Mouse (Mus musculus) granulocyte monocyte progenitor cell, adult 5-6 weeks (primary cell): ENCODE data around the gene Nos3. TPM values are rescaled to one million over a fixed set of nuclear protein-coding genes. Genes with fewer than 3 reads are reported as not detected.
"Not testable (repeated sequence)": the region's sequence is repeated elsewhere in the genome, so short reads cannot be mapped to it uniquely, and the experiment has no call there.

Experiments used
- ATAC-seq: replicated peaks from 2 replicates; pipeline ENCODE4 v1.8.0; 2016; ENCODE audit warnings: mild to moderate bottlenecking, moderate TSS enrichment, inconsistent platforms; ENCODE audit not compliant: poor library complexity, severe bottlenecking
- total RNA-seq, 2 experiments: library from RNA; stranded (forward) in 1 of 2; stranded (reverse) in 1 of 2; fragments of 200-712, 200-1000 nt in 1 of 2; fragments of >200 nt in 1 of 2; fragmentation: Nextera tagmentation in 1 of 2; gene quantifications; 2 replicates each; pipeline ENCODE4 v1.2.3; 2014 to 2017

Nos3 gene
- total RNA-seq, 2 experiments from 2014 or later = not detected

DNA sequence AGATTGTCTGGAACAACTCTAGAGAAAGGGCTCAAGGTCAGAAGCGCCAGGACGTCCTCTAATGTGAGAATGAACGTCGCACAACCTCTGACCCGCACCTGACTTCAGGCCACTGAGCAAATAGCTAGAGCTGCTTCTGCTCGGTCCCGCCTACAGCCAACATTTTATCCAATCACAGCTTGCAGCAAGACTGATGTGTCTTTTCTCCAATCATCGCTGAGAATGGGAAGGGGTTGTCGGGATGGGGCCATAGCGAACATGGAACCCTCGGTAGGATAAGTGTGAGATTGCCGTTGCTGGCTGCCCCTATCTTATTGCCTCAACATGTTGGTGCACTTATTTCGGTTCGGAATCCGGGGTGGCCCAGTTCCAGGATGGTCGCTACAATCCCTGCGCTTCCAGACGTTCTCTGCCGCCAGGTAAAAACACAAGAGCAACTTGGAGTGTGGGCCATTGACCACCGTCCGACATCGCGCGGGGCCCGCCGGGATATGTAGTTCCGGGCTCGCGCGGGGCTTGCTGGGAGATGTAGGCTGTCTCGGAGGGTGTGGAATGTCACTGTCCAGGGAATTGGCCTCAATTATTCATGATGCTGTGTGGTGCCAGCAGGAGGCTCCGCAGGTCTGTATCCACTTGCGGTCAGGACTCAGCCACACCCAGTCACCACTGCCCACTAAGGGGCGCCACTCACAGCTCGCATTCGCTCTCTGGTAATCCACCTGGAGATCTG is 29.7 kb downstream of the Nos3 start:
- ATAC-seq = peak; percentile 81

DNA sequence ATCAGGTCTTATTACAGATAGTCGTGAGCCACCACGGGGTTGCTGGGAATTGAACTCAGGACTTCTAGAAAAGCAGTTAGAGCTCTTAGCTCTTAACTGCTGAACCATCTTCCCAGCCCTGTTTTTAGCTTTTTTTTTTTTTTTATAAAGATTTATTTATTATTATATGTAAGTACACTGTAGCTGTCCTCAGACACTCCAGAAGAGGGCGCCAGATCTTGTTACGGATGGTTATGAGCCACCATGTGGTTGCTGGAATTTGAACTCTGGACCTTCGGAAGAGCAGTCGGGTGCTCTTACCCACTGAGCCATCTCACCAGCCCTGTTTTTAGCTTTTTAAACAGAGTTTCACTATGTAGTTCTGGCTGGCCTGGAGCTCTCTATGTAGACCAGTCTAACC is 31.6 kb downstream of the Nos3 start:
- ATAC-seq = not testable (repeated sequence)

DNA sequence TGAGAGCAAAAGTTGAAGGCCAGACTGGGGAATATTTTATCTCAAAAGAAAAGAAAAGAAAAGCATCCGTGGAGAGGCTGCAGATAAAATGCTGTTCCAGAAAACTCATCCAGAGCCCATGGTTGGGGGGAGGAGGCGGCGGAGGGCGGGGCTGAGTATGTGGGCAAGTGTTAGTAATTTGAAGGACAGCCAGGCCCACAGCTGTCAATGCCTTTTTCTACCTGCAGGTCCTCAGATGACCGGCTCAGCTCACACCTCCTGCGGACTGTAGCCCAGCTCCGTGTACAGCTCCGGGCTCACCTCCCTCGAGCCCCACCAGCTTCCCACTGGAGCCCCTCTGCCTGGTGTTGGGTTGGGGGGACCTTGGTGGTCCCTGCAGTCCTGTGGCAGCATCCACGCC is 35.1 kb downstream of the Nos3 start:
- ATAC-seq = no peak

DNA sequence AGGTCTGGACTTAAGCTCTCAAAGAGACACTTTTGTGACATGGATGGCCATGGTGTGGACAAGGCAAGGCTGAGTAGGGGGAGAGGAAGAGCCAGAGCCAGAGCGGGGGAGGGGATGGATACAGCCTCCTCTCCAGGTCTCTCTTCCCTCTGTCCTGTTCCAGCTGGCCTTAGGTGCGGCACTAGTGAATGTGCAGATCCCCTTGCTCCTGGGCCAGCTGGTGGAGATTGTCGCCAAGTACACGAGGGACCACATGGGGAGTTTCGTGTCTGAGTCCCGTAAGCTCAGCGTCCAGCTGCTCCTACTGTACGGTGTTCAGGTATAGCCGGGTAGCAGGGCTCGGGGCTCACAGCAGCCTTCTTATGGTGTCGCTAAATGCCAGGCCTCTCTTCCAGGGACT is 35.8 kb downstream of the Nos3 start:
- no peak for ATAC-seq

DNA sequence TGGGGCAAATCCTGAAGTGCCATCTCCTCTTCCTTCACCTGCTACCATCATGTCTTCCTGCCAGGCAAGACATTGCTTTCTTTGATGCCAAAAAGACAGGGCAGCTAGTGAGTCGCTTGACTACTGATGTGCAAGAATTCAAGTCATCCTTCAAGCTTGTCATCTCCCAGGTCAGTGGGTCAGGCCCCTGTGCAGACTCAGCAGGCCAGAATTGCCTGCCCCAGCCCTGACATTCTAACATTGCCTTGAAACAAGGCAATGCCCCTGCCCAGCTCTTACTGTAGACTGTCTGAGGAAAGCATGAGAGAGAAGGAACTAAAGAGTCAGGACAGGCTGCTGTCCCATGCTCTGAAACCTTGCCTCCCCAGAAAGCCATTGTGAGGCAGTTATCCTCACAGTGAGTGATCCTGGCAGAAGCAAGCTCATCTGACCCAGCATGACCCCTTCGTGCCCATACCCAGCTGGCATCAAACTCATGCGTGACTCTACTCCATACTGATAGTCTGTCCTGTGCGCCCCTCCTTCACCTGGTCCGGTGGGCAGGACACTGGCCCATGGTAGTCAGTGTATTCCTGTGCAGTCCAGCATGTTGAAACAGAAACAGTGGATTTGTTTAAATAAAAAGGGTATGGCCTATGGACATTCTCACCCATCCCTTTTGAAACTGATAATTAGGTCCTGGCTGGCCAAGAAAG is 36.4 kb downstream of the Nos3 start:
- no peak for ATAC-seq

DNA sequence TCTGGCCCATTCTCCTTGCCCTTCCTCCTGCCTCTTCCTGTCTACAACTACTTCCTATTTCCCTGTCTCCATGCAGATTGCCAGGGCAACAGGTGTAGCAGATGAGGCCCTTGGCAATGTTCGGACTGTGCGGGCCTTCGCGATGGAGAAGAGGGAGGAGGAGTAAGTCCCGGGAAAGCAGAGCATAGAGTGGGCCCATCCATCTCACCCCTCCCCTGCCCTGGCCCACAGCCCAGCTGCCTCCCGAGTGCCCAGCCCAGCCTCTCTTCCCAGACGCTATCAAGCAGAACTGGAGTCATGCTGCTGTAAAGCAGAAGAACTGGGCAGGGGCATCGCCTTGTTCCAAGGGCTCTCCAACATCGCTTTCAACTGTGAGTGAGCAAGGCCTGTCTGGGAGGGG is 37.4 kb downstream of the Nos3 start:
- ATAC-seq = no peak

DNA sequence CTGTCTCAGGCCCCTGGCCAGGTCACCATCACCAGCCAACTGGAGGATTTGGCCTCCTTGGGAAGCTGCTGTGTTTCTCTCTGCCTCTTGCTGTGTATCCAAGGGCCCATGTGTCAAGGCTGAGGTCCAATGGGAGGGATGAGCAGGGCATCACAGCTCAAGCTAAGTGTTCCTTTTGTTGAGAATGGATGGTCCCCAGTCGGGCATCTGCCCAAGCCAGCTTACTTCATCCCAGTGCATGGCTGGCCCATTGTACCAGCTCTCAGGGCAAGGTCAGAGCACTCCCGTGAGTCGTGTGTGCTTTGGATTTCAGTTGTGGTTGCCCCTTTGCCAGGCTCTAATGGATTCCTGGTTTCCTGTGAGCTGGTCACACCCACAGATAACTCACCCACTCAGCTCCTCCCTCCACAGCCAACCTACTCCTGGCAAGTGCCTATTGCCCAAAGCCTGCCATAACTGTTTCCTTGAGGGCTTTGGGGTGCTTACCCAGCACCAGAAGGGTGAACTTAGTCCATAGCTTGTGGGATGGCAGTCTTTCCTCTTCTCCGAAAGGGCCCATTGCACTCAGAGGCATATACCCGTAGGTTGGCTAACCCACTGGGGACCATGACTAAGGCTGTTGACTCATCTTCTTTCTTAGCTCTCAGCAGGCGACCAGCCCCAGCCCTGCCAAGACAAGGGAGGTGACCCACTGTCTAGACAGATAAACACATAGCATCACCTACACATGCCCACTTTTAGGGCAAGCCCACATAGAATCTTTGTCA is 40.2 kb downstream of the Nos3 start:
- ATAC-seq = no peak

DNA sequence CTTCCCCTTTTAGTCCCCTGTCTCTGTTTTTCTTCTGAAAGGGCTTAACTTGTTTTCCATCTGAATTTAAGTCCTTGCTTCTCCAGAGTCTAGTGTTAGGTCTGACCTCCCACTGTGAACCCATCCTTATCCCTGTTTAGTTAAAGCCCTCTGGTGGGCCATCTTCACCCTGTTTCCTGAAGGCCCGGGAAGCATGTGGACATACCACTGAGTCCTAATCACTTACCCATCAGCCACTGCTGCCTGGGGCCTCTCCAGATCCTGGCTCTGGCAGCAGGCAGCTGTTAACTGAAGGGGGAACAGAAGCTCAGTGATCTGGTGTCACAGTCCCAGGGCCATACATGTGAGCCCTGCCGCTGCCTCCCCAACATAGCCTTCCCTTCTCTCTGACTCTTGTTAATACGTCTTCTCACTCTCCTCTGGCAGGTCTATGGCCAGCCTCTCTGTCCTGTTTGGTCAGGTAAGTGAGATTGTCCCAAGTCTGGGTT is 40.8 kb downstream of the Nos3 start:
- no peak for ATAC-seq

DNA sequence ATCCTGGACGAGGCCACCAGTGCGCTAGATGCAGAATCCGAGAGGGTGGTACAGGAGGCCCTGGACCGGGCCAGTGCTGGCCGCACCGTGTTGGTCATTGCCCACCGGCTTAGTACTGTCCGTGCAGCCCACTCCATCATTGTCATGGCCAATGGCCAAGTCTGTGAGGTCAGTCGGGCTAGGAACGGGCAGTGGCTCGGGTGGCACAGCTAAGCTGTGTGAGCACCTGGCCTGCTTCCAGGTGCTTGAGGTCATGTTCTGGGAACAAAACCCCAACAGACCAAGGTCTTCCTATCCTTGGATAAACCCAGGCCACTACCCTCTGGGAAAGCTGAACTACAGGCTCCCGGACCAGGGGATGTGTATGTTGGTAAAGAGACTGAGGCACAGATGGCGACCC is 44.0 kb downstream of the Nos3 start:
- ATAC-seq = no peak

DNA sequence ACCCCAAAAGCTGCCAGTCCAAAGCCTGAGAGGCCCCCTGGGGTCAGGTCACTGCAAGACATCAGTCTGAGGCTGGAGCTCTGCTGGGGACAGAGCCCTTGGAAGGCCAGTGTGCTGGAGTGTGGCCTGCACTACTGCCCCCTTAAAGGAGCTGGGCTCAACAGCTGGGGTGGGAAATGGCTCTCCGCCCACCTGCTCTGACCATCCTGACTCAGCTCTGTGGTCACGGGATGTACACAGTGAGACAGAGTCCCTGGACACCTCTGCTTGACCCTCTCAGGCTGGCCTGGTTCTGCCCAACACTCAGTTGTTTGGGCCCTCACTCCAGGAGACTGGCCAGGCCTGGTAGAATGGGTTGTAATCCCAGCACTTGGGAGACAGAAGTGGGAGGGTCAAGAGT is 44.9 kb downstream of the Nos3 start:
- ATAC-seq = no peak

DNA sequence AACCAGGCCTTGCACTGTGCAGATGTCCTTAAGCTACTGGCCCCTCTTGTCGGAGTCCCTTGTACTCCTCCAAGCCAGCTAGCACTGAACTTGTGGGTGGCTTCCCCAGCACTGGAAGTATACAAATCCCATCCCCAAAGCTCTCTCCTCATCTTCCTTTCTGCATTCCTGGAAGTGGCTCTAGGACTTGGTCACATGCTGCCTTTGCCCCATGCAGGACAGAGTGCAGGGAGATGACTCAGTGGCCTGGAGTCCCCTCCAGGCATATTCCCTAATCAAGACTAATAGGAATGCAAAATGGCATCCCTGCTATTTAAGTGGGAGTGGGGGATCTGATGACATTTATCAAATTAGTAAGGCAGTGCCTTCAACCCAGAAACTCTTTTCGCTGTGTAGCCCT is 47.5 kb downstream of the Nos3 start:
- ATAC-seq = no peak

DNA sequence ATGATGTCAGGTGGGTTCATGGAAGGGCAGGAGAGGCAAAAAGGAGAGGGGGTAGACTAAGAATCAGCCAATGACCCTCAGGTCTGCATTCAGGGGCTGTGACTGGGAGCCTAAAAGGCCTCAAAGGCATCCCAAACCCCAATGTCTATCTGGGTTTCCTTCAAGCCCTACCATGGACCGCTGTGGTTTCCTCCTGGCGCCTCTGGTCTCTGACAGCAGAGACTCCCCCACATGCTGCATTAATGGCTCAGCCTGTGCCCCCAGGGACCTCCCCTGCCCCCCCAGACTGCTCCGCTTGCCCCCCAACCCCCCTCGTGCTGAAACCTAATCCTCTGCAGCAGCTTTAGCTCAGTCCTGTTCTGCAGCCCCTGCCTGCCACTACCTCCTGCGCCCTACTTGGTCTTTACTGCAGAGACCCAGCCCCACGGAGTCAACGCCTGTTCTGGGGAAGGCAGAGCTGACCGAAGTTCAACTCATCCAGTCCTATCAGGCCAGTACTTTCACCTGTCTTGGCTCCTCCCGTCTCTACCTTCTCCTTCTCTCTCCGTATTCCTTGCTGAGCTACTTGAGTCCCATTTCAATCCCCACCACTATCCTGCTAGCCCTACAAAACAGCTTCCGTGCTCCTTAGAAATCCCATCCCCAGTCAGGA is 48.6 kb downstream of the Nos3 start, which contains the start of gene Asic3:
Asic3 (plus strand) TSS at position 351 of the 652 bp plus-strand sequence.
- no peak for ATAC-seq

DNA sequence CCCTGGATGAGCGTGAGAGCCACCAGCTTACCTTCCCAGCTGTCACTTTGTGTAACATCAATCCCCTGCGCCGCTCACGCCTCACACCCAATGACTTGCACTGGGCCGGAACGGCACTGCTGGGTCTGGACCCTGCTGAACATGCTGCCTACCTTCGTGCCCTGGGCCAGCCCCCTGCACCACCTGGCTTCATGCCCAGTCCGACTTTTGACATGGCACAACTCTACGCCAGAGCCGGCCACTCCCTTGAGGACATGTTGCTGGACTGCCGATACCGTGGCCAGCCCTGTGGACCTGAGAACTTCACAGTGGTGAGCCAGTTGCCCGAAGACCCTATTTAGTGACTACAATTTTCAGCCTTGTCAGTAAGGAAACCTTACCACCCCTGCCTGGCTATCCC is 49.3 kb downstream of the Nos3 start:
- no peak for ATAC-seq

DNA sequence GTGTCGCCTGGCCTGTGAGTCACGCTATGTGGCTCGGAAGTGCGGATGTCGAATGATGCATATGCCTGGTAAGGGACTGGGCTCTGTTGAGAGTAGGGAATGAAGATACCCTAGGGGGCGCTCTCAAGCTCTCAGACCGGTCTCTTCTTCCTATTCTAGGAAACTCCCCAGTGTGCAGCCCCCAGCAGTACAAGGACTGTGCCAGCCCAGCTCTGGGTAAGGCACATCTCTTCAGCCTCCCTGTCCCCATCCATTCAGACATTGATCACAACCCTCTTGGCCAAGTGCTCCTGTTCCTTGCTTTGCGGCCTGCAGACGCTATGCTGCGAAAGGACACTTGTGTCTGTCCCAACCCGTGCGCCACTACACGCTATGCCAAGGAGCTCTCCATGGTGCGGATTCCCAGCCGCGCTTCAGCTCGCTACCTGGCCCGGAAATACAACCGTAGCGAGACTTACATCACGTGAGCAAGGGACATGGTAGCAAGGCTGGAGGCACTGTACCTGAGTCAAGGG is 51.7 kb downstream of the Nos3 start:
- peak; percentile 85 for ATAC-seq

DNA sequence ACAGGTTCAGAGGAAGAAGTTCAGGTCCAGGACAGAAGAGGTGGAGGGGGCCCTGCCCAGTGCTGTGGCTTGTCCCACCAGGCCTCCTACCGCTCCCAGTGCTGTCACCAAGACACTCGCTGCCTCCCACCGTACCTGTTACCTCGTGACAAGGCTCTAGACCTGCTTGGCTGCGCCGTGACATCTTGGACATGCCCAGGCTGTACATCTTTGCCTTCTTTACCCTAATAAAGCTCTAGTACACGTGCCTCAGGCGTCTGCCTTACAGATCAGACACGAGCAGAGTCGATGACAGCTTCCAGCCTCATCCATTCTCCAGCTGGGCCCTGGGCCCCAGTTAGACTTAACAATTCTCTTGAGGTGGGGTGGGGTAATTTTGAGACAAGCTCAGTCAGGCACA is 53.0 kb downstream of the Nos3 start:
- no peak for ATAC-seq

DNA sequence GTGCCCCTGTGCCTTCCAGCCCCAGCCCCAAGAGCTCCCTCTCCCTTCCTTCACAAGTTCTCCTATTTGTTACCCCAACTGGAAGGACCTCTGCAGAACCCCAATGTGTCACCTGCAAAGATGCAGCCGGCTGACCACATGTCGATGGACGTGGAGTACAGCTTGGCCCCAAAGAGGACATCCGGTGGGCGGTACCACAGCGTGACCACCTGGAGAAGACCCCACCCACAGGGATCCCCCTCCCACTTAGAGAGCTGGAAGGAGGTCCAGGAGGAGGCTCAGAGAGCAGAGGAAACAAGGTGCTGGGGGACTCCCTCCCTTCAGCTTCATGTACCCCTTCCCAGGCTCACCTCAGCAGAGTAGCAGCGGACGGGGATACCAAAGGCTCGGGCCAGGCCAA is 55.8 kb downstream of the Nos3 start:
- ATAC-seq = no peak

DNA sequence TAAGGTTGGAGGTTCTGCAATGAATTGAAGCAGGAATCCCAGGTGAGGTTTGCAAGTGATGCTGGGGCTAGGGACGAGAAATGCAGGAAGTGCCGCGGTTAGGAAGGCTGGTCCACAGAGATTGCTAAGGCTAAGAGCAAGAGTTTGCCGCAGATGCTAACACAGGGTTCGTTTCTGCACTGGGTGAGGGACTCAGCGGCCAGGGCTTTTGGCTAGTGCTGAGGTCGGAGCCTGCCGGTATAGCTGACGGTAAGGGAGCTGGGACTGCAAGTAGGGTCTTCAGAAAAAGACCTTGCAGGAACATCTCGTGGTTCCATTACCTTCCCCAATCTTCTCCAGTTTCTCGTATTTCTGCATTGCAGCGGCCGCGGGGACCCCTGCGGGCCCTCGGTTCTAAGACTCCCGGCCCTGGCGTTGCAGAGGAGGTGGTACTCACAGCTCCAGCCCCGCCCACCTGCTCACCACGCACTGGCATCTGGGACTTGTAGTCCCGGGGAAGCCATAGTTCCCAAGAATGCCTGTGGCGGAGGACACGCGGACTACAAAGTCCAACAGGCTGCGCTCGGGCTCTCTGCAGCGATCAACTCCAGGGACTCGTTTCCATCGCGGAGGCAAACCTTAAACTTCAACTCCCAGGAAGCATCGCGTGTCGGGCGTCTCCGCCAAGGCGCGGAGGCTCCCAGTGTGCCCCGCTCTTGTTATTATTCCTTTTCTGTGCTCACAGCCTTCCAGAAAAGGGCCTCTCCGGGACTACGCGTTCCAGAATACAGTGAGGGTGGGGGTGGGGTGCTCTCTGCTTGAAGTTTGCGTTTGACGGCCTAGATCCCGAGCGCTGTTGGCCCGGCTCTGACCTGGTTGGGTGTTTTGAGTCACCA is 58.8 kb downstream of the Nos3 start, which contains the start of the genes Cdk5 and Slc4a2:
Cdk5 (minus strand) TSS at position 402 of the 875 bp plus-strand sequence.
Slc4a2 (plus strand) TSS at position 709 of the 875 bp plus-strand sequence.
- peak; percentile 82 for ATAC-seq

DNA sequence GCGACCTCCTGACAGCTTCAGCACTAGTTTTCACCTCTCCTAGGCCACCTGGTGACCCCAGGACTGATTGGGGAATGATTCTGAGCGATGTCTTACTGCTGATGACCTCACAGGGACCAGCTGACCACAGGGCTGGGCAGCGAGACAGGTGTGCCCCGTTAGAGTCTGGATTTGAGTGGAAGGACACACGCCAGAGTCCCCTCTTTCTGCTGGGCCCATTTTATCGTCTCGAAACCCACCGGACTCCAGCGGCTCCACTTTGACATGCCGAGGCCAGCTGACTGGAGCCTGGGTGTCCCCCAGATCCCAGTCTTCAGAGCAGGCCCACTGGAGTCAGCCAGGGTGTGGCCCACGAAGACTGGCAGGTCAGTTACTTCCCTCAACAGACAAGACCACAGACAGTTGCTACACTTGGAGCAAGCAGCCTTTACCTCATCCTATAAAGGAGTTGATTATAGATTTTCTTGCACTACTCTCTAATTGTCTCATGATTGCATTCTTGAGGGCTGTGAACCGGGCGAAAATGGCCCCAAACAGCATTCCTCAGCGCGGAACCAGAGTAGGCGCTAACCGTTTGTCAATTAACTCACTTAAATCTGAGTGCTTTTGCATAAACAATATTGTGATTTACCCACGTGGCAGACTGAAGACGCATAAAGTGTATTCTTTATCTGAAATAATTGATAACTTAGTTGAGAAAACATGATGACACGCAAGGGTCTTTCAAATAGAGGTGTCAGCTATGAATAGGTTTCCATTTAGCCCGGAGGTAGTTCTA is 59.6 kb downstream of the Nos3 start:
- ATAC-seq = peak; percentile 45
